Mouse (Mus musculus) stomach, postnatal 0 days (tissue): Measurements from ENCODE around the gene Rasip1. TPM values are rescaled to one million over a fixed set of nuclear protein-coding genes. Genes with fewer than 3 reads are reported as not detected.
"Not testable (repeated sequence)": the region's sequence is repeated elsewhere in the genome, so short reads cannot be mapped to it uniquely, and the experiment has no call there.

Experiments
- ATAC-seq: fragments of 200-750 bp; cut with Nextera tagmentation; 2 replicates; pipeline ENCODE4 v1.8.0; 2017; ENCODE audit not compliant: low FRiP score, low TSS enrichment
- DNase-seq: peaks from one replicate; pipeline ENCODE4 v3.0.0-alpha.2; 2016; ENCODE audit warnings: low spot score
- H3K27ac ChIP-seq: fragments of 300-500 bp; sonication (generic); replicated peaks from 2 replicates; pipeline ENCODE4 v1.5.1; 2014; ENCODE audit warnings: mild to moderate bottlenecking, control low read depth
- H3K27me3 ChIP-seq: fragments of 300-500 bp; sonication (generic); 2 replicates; pipeline ENCODE4 v1.6.1; 2014; ENCODE audit warnings: low read length; ENCODE audit not compliant: control insufficient read depth, insufficient read depth
- H3K36me3 ChIP-seq: fragments of 300-500 bp; sonication (generic); 2 replicates; pipeline ENCODE4 v1.6.1; 2014; ENCODE audit warnings: low read length, mixed read lengths; ENCODE audit not compliant: control insufficient read depth, insufficient read depth
- H3K4me1 ChIP-seq: fragments of 300-500 bp; sonication (generic); replicated peaks from 2 replicates; pipeline ENCODE4 v1.6.1; 2014; ENCODE audit warnings: antibody characterized with exemption; ENCODE audit not compliant: control insufficient read depth, insufficient read depth
- H3K4me2 ChIP-seq: fragments of 300-500 bp; sonication (generic); replicated peaks from 2 replicates; pipeline ENCODE4 v1.6.1; 2014; ENCODE audit warnings: low read depth, mild to moderate bottlenecking, control low read depth, moderate library complexity
- H3K4me3 ChIP-seq: fragments of 300-500 bp; sonication (generic); 2 replicates; pipeline ENCODE4 v1.5.1; 2014; ENCODE audit warnings: low read depth, low read length, control low read depth
- H3K9ac ChIP-seq: fragments of 300-500 bp; sonication (generic); 2 replicates; pipeline ENCODE4 v1.6.1; 2014; ENCODE audit warnings: mild to moderate bottlenecking, low read length, control low read depth, mixed read lengths
- H3K9me3 ChIP-seq: fragments of 300-500 bp; sonication (generic); 2 replicates; pipeline ENCODE4 v1.6.1; 2016; ENCODE audit warnings: low read length; ENCODE audit not compliant: control insufficient read depth
- CTCF ChIP-seq: IDR thresholded peaks from 2 replicates; pipeline ENCODE4 v1.5.1; 2016; ENCODE audit warnings: antibody characterized with exemption, low read depth, mild to moderate bottlenecking, moderate library complexity
- EP300 ChIP-seq: optimal IDR thresholded peaks from 2 replicates; pipeline ENCODE3; 2016; ENCODE audit warnings: antibody characterized with exemption
- WGBS: fragments of 180-500 bp; shearing (Covaris S2); extraction: QIAGEN DNeasy Blood & Tissue Kit; methylation state at CpG from one replicate; pipeline ENCODE4 v1.1.7; 2014; 5-methylcytosine and 5-hydroxymethylcytosine counted together
- polyA plus RNA-seq: library from polyadenylated mRNA; unstranded; fragments of >200 nt; fragmentation: Nextera tagmentation; extraction: Ambion mirVana; gene quantifications from 2 replicates; pipeline ENCODE4 v1.2.1, GENCODE M21; 2015

Rasip1 gene
- polyA plus RNA-seq, 1 experiment from 2014 or later, result 5.4 TPM

GRCm38 (mm10) chr7:45644872-45645590, 17.7 kb downstream of the Rasip1 start:
- no peaks in the 10 kb centered on the region for H3K9me3 ChIP-seq
- H3K9ac ChIP-seq, result no peak overlapping the region
- no peaks in the 10 kb centered on the region for H3K36me3 ChIP-seq
- H3K27ac ChIP-seq, result no peak overlapping the region
- H3K27me3 ChIP-seq, result no peaks in the 10 kb centered on the region
- DNase-seq, result no peak
- TF ChIP-seq CTCF (no peak), EP300 (no peak)
- peaks cover 17% of the 10 kb centered on the region for H3K4me1 ChIP-seq
- no peak overlapping the region for H3K4me2 ChIP-seq
- no peak overlapping the region for H3K4me3 ChIP-seq
- 64% methylated on average over 6 of the region's 6 CpGs for WGBS
- no peak for ATAC-seq

- Histone ChIP-seq H3K4me1 (peaks cover 17% of the 10 kb centered on the region), H3K36me3 (no peaks in the 10 kb centered on the region), H3K27me3 (no peaks in the 10 kb centered on the region), H3K9me3 (no peaks in the 10 kb centered on the region), H3K9ac (no peak overlapping the region), H3K27ac (no peak overlapping the region), H3K4me3 (no peak overlapping the region), H3K4me2 (no peak overlapping the region)
- WGBS, result 86% methylated on average over 7 of the region's 7 CpGs
- TF ChIP-seq CTCF, result no peak
- TF ChIP-seq EP300, result no peak
- no peak for ATAC-seq
- DNase-seq, result no peak
Measured at GRCm38 (mm10) chr7:45645591-45645971, 18.3 kb downstream of the Rasip1 start.

- Histone ChIP-seq H3K27me3 (no peaks in the 10 kb centered on the region), H3K9ac (no peak overlapping the region), H3K27ac (no peak overlapping the region), H3K9me3 (no peaks in the 10 kb centered on the region), H3K4me2 (no peak overlapping the region), H3K4me1 (peaks cover 10% of the 10 kb centered on the region), H3K36me3 (no peaks in the 10 kb centered on the region), H3K4me3 (no peak overlapping the region)
- no peak for TF ChIP-seq CTCF
- no peak for TF ChIP-seq EP300
- DNase-seq (no peak), ATAC-seq (no peak)
- WGBS, result 77% methylated on average over 4 of the region's 4 CpGs
Measured at GRCm38 (mm10) chr7:45646671-45647070, 19.4 kb downstream of the Rasip1 start.

GRCm38 (mm10) chr7:45649351-45649750, 22.1 kb downstream of the Rasip1 start:
- Histone ChIP-seq H3K4me3 (no peak overlapping the region), H3K27ac (no peak overlapping the region), H3K9me3 (no peaks in the 10 kb centered on the region), H3K4me2 (no peak overlapping the region), H3K4me1 (no peaks in the 10 kb centered on the region), H3K9ac (no peak overlapping the region), H3K36me3 (no peaks in the 10 kb centered on the region), H3K27me3 (no peaks in the 10 kb centered on the region)
- DNase-seq (no peak), ATAC-seq (peak; percentile 47; the same call in 1 of the 2 replicates)
- no peak for TF ChIP-seq CTCF
- TF ChIP-seq EP300, result no peak
- WGBS, result 71% methylated on average over 8 of the region's 8 CpGs

- H3K36me3 ChIP-seq, H3K4me3 ChIP-seq, H3K9ac ChIP-seq, H3K27me3 ChIP-seq, H3K4me1 ChIP-seq, ATAC-seq, H3K4me2 ChIP-seq, H3K27ac ChIP-seq, H3K9me3 ChIP-seq, DNase-seq: not testable (repeated sequence)
- 93% methylated on average over 19 of the region's 20 CpGs for WGBS
Measured at GRCm38 (mm10) chr7:45650484-45650883, 23.2 kb downstream of the Rasip1 start.

- no peak overlapping the region for H3K4me3 ChIP-seq
- H3K9me3 ChIP-seq, result no peaks in the 10 kb centered on the region
- ATAC-seq (peak; percentile 55), DNase-seq (no peak)
- TF ChIP-seq CTCF (no peak), EP300 (no peak)
- WGBS, result 28% methylated on average over 17 of the region's 17 CpGs
- H3K36me3 ChIP-seq, result no peaks in the 10 kb centered on the region
- H3K4me2 ChIP-seq, result 0 out of 2 replicates have a peak overlapping the region, but pooled peaks have one; percentile 14
- peak overlapping the region; percentile 27; the same call in 1 of the 2 replicates for H3K9ac ChIP-seq
- no peaks in the 10 kb centered on the region for H3K27me3 ChIP-seq
- H3K27ac ChIP-seq, result peak overlapping the region; percentile 69; the same call in 1 of the 2 replicates
- H3K4me1 ChIP-seq, result 0 out of 2 replicates have a peak, but pooled peaks cover 2% of the 10 kb centered on the region
Measured at GRCm38 (mm10) chr7:45654424-45655047, 27.2 kb downstream of the Rasip1 start.
